ENCODE assay signal across 22 mouse cellular contexts in genomic region chr19:46313116-46313515, GRCm38 (mm10). TPM values are rescaled to one million over a fixed set of nuclear protein-coding genes. Genes with fewer than 3 reads are reported as not detected.
DNase-seq lines count a peak whose midpoint lies in the region; ATAC-seq and TF ChIP-seq lines count a peak whose summit lies in the region.
"Had no signal": no experiment of that assay in that cellular context is flagged by ENCODE, and none has a peak within 500 bp of the region (broad histone marks: within the 10 kb centered on the region; RNA-seq: fewer than 3 reads in every experiment).

No protein-coding gene starts in this region.

- H3K4me2 ChIP-seq in liver, embryonic 14.5 days (ENCODE audit: low read depth), result peak overlapping the region; percentile 65
- H3K4me2 ChIP-seq: heart, embryonic 11.5 days; hindbrain, embryonic 13.5 days; limb, embryonic 12.5 days; lung, embryonic 14.5 days had no signal

- WGBS in liver, embryonic 14.5 days (ENCODE audit: insufficient replicate concordance), result 79% methylated on average over 9 of the region's 9 CpGs

- TF ChIP-seq EP300 in liver, embryonic 14.5 days (IDR thresholded peaks at IDR 0.05; ENCODE audit: low read depth), result no peak

- H3K4me3 ChIP-seq in liver, embryonic 14.5 days (ENCODE audit: insufficient read depth in 1 of 2, low read depth in 2 of 2, low read length in 2 of 2), result peak overlapping the region in 1 of 2 experiments; percentile 5; a peak in 1 of 4 replicates
- H3K4me3 ChIP-seq: hindbrain, embryonic 13.5 days; limb, embryonic 12.5 days had no signal

- peaks cover 40 to 42% of the 10 kb centered on the region in 2 experiments for H3K4me1 ChIP-seq in liver, embryonic 14.5 days (replicated peaks; ENCODE audit: control insufficient read depth in 2 of 2, insufficient read depth in 2 of 2, low read length in 1 of 2)

- H3K9ac ChIP-seq in liver, embryonic 14.5 days (replicated peaks), result no peak overlapping the region
- H3K9ac ChIP-seq: limb, embryonic 12.5 days; lung, embryonic 14.5 days had no signal

- intact Hi-C loops in heart, postnatal 14 days (cut with DNase I), result no loop called here

- H3K27ac ChIP-seq in liver, embryonic 14.5 days, result peak overlapping the region; percentile 41
- H3K27ac ChIP-seq: hindbrain, embryonic 13.5 days; limb, embryonic 12.5 days had no signal

- peak; percentile 3 to 21 for DNase-seq in adrenal gland, adult (ENCODE audit: inconsistent age in 2 of 2, low spot score in 1 of 2)
- no peak for DNase-seq in adrenal gland, postnatal 10 days
- peak; percentile 84 for DNase-seq in heart, adult 11 months
- no peak for DNase-seq in heart, postnatal 14 days
- DNase-seq in right cerebral cortex, postnatal 10 days (ENCODE audit: low spot score in 2 of 2), result peak; percentile 20 to 29
- no peak for DNase-seq in right cerebral cortex, postnatal 4 days
- no peak for DNase-seq in liver, embryonic 14.5 days (ENCODE audit: low read depth in 3 of 3, low spot score in 3 of 3)
- DNase-seq in embryo, embryonic 9.5 days (ENCODE audit: extremely low spot score), result no peak
- DNase-seq: adrenal gland, postnatal 14 days; kidney, adult 9 months; kidney, postnatal 4 days; lung, embryonic 14.5 days; lung, postnatal 36 days; retina, postnatal 1 day; thymus, adult 18-20 months had no signal

- ATAC-seq in liver, embryonic 14.5 days (ENCODE audit: insufficient read depth), result no peak
- ATAC-seq: CD4-positive, CD25-positive, alpha-beta regulatory T cell, adult 4 months; forebrain, embryonic 16.5 days; inflammation-experienced regulatory T-cells, adult 6 months; Patski had no signal

- H3K27me3 ChIP-seq in liver, embryonic 14.5 days (ENCODE audit: control insufficient read depth, insufficient read depth, low read length), result peaks cover 24% of the 10 kb centered on the region

- TF ChIP-seq CTCF in liver, embryonic 14.5 days (IDR thresholded peaks at IDR 0.05; ENCODE audit: low read depth), result no peak

- no peaks in the 10 kb centered on the region for H3K36me3 ChIP-seq in liver, embryonic 14.5 days (replicated peaks; ENCODE audit: control insufficient read depth, insufficient read depth, low read depth)

- no peaks in the 10 kb centered on the region for H3K9me3 ChIP-seq in liver, embryonic 14.5 days (ENCODE audit: control insufficient read depth, low read length)
- H3K9me3 ChIP-seq: hindbrain, embryonic 13.5 days; limb, embryonic 12.5 days had no signal

RNA-seq across cellular contexts. Expression of gene Nfkb2, which starts 9.0 kb away (rescaled TPM):
- total RNA-seq in adrenal gland, postnatal 10 days (2021), result 10 to 100 TPM; 20.8 to 24.2 TPM
- 10 to 100 TPM; 15.5 to 16.6 TPM for total RNA-seq in heart, postnatal 14 days (2021)
- 4.0 and 4.5 TPM in 2 replicates for polyA plus RNA-seq in liver, embryonic 14.5 days (2012; rRNA removed)
- 2.6 and 3.9 TPM in 2 replicates for polyA plus RNA-seq in liver, embryonic 14.5 days (2014; fragmentation: Nextera tagmentation; extraction: Ambion mirVana)

RNA-seq across cellular contexts. Expression of gene Psd, which starts 13.8 kb away (rescaled TPM):
- total RNA-seq in adrenal gland, postnatal 10 days (2021), result 10 to 100 TPM in 1 of 2 experiments, 1 to 10 TPM in 1; 8.2 to 11.9 TPM
- total RNA-seq in heart, postnatal 14 days (2021), result 1 to 10 TPM; 1.7 to 1.9 TPM
- polyA plus RNA-seq in liver, embryonic 14.5 days (2012; rRNA removed), result 4.9 and 5.9 TPM in 2 replicates
- 4.9 and 6.2 TPM in 2 replicates for polyA plus RNA-seq in liver, embryonic 14.5 days (2014; fragmentation: Nextera tagmentation; extraction: Ambion mirVana)

RNA-seq across cellular contexts. Expression of gene Fbxl15, which starts 14.9 kb away (rescaled TPM):
- total RNA-seq in adrenal gland, postnatal 10 days (2021), result 10 to 100 TPM in 1 of 2 experiments, 1 to 10 TPM in 1; 8.9 to 10.5 TPM
- total RNA-seq in heart, postnatal 14 days (2021), result 1 to 10 TPM; 5.5 to 6.9 TPM
- 6.3 and 8.0 TPM in 2 replicates for polyA plus RNA-seq in liver, embryonic 14.5 days (2012; rRNA removed)
- 10.0 and 12.5 TPM in 2 replicates for polyA plus RNA-seq in liver, embryonic 14.5 days (2014; fragmentation: Nextera tagmentation; extraction: Ambion mirVana)

RNA-seq across cellular contexts. Expression of gene Cuedc2, which starts 25.4 kb away (rescaled TPM):
- 10 to 100 TPM; 78.9 to 90.4 TPM for total RNA-seq in adrenal gland, postnatal 10 days (2021)
- total RNA-seq in heart, postnatal 14 days (2021), result 10 to 100 TPM; 88.0 to 89.6 TPM
- polyA plus RNA-seq in liver, embryonic 14.5 days (2012; rRNA removed), result 35.3 and 54.9 TPM in 2 replicates
- polyA plus RNA-seq in liver, embryonic 14.5 days (2014; fragmentation: Nextera tagmentation; extraction: Ambion mirVana), result 76.6 and 79.2 TPM in 2 replicates

RNA-seq across cellular contexts. Expression of gene Mfsd13a, which starts 27.8 kb away (rescaled TPM):
- total RNA-seq in adrenal gland, postnatal 10 days (2021), result 1 to 10 TPM; 4.6 to 7.4 TPM
- total RNA-seq in heart, postnatal 14 days (2021), result 1 to 10 TPM; 2.9 to 3.6 TPM
- polyA plus RNA-seq in liver, embryonic 14.5 days (2012; rRNA removed), result 9.5 and 12.5 TPM in 2 replicates
- polyA plus RNA-seq in liver, embryonic 14.5 days (2014; fragmentation: Nextera tagmentation; extraction: Ambion mirVana), result 8.3 and 9.5 TPM in 2 replicates

Comparison
In these comparisons a context has a peak if more than half of its experiments do, and no peak if none do; other contexts are left out.
1. DNase-seq: peak in adrenal gland, adult (2 of 2), heart, adult 11 months (single experiment) and right cerebral cortex, postnatal 10 days (2 of 2); none in adrenal gland, postnatal 10 days (single experiment), heart, postnatal 14 days (0 of 2), right cerebral cortex, postnatal 4 days (single experiment), liver, embryonic 14.5 days (0 of 3) and embryo, embryonic 9.5 days (single experiment).